In the genomic region with DNA sequence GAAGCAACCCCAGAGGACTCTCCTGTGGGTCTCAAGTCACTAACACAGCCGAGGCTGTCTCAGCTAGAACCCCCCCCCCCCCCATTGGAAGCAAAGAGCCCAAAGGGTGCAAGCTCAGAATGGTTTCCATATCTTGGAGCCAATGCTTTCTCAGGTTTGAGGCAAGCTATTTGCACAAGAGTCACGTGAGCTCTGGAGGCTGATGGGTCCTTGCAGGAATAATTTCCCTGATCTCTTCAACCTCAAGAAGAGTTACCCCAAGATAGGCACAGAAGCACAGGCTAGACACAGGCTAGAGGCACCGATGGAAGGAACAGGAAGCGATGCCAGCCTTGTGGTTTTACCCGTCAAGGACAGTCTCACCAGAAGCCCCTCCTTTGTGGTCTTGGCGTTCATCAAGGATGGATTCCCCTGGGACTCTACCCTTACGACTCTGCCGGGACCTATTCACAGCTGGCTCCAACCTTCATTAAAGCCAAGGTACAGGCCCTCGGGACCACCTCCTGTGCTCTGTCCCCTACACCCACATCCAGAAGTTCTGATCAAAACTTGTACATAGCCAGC, we compare ENCODE assay signal across 21 mouse cellular contexts. TPM values are rescaled to one million over a fixed set of nuclear protein-coding genes. Genes with fewer than 3 reads are reported as not detected.
DNase-seq lines count a peak whose midpoint lies in the region; ATAC-seq and TF ChIP-seq lines count a peak whose summit lies in the region.
"Had no signal": no experiment of that assay in that cellular context is flagged by ENCODE, and none has a peak within 500 bp of the region (broad histone marks: within the 10 kb centered on the region; RNA-seq: fewer than 3 reads in every experiment).

No protein-coding gene starts in this region.

- TF ChIP-seq POLR2A in cerebellum, adult 2 months (IDR thresholded peaks at IDR 0.05; ENCODE audit: borderline replicate concordance, insufficient read depth, low read length): no peak

- no peak overlapping the region for H3K27ac ChIP-seq in cerebellum, adult 2 months (ENCODE audit: insufficient read depth, low read length)
- H3K27ac ChIP-seq in neural tube, embryonic 11.5 days (ENCODE audit: low read depth, low read length): no peak overlapping the region
- H3K27ac ChIP-seq in midbrain, embryonic 15.5 days: no peak overlapping the region
- H3K27ac ChIP-seq: embryonic facial prominence, embryonic 10.5 days; forebrain, embryonic 13.5 days; heart, embryonic 15.5 days; hindbrain, embryonic 10.5 days; hindbrain, embryonic 14.5 days had no signal

- H3K4me2 ChIP-seq in neural tube, embryonic 11.5 days (ENCODE audit: low read depth): no peak overlapping the region
- no peak overlapping the region for H3K4me2 ChIP-seq in midbrain, embryonic 15.5 days
- H3K4me2 ChIP-seq: forebrain, embryonic 13.5 days; heart, embryonic 11.5 days; heart, embryonic 15.5 days; hindbrain, embryonic 14.5 days had no signal

- peaks cover 41% of the 10 kb centered on the region for H3K4me1 ChIP-seq in cerebellum, adult 2 months (ENCODE audit: control insufficient read depth, insufficient read depth, low read length)
- H3K4me1 ChIP-seq in neural tube, embryonic 11.5 days (ENCODE audit: control insufficient read depth, insufficient read depth, low read length): peaks cover 11% of the 10 kb centered on the region
- peaks cover 19% of the 10 kb centered on the region for H3K4me1 ChIP-seq in midbrain, embryonic 15.5 days

- ATAC-seq in neural tube, embryonic 11.5 days (ENCODE audit: insufficient read depth, low FRiP score, low TSS enrichment): no peak
- ATAC-seq in granulocyte monocyte progenitor cell, adult 5-6 weeks (replicated peaks; ENCODE audit: poor library complexity, severe bottlenecking): peak; percentile 16; the same call in 1 of the 2 replicates
- no peak for ATAC-seq in midbrain, embryonic 15.5 days (replicated peaks)
- ATAC-seq: CD4-positive, CD25-positive, alpha-beta regulatory T cell, adult 4 months; forebrain, embryonic 13.5 days; forebrain, postnatal 0 days had no signal

- H3K36me3 ChIP-seq in neural tube, embryonic 11.5 days (ENCODE audit: control insufficient read depth, insufficient read depth, low read length): no peaks in the 10 kb centered on the region
- no peaks in the 10 kb centered on the region; the same call in 1 of the 2 replicates for H3K36me3 ChIP-seq in midbrain, embryonic 15.5 days (replicated peaks)
- H3K36me3 ChIP-seq: embryonic facial prominence, embryonic 10.5 days; heart, embryonic 15.5 days had no signal

- no peak overlapping the region for H3K4me3 ChIP-seq in cerebellum, adult 2 months (replicated peaks; ENCODE audit: insufficient read depth, low read depth, low read length)
- no peak overlapping the region for H3K4me3 ChIP-seq in neural tube, embryonic 11.5 days (ENCODE audit: low read depth, low read length)
- no peak overlapping the region for H3K4me3 ChIP-seq in midbrain, embryonic 15.5 days
- H3K4me3 ChIP-seq: embryonic facial prominence, embryonic 10.5 days; forebrain, embryonic 13.5 days; heart, embryonic 15.5 days; hindbrain, embryonic 10.5 days had no signal

- H3K9me3 ChIP-seq in neural tube, embryonic 11.5 days (ENCODE audit: control insufficient read depth, low read length): no peaks in the 10 kb centered on the region
- no peaks in the 10 kb centered on the region for H3K9me3 ChIP-seq in midbrain, embryonic 15.5 days
- H3K9me3 ChIP-seq: embryonic facial prominence, embryonic 10.5 days; forebrain, embryonic 13.5 days; heart, embryonic 15.5 days; hindbrain, embryonic 10.5 days had no signal

- no peaks in the 10 kb centered on the region for H3K27me3 ChIP-seq in cerebellum, adult 2 months (ENCODE audit: control insufficient read depth, insufficient read depth, low read length)
- no peaks in the 10 kb centered on the region for H3K27me3 ChIP-seq in neural tube, embryonic 11.5 days (ENCODE audit: control insufficient read depth, insufficient read depth, low read length)
- H3K27me3 ChIP-seq in midbrain, embryonic 15.5 days (replicated peaks): no peaks in the 10 kb centered on the region
- H3K27me3 ChIP-seq: forebrain, embryonic 13.5 days had no signal

- H3K9ac ChIP-seq in neural tube, embryonic 11.5 days (ENCODE audit: low read length): no peak overlapping the region
- no peak overlapping the region for H3K9ac ChIP-seq in midbrain, embryonic 15.5 days
- H3K9ac ChIP-seq: forebrain, embryonic 13.5 days; forebrain, postnatal 0 days; heart, embryonic 15.5 days; hindbrain, embryonic 14.5 days had no signal

- TF ChIP-seq CTCF in cerebellum, adult 2 months (IDR thresholded peaks at IDR 0.05; ENCODE audit: borderline replicate concordance, insufficient read depth, low read depth, low read length): no peak

- 73% methylated on average over 9 of the region's 9 CpGs for WGBS in cerebellum, adult 2 months
- 81% methylated on average over 9 of the region's 9 CpGs for WGBS in neural tube, embryonic 11.5 days
- WGBS in midbrain, embryonic 15.5 days: 82% methylated on average over 9 of the region's 9 CpGs

- DNase-seq in cerebellum, adult 11-12 months: peak; percentile 48
- DNase-seq in cerebellum, adult 2 months: no peak
- peak; percentile 4 for DNase-seq in neural tube, embryonic 11.5 days (ENCODE audit: low spot score)
- no peak for DNase-seq in neural tube, embryonic 10.5 days (ENCODE audit: extremely low spot score, low spot score)
- DNase-seq in B cell, adult 2 months: peak; percentile 46 to 60
- DNase-seq in left cerebral cortex, adult 8-10 months (ENCODE audit: low spot score in 2 of 2): no peak
- DNase-seq: adrenal gland, adult 2 months; adrenal gland, postnatal 25 days; cerebellum, adult 8-10 months; forebrain, postnatal 0 days; gastrocnemius, postnatal 14 days; heart, postnatal 14 days had no signal

RNA-seq across cellular contexts. Expression of gene Pitpna, which starts 12.3 kb away (rescaled TPM):
- polyA plus RNA-seq in cerebellum, adult 2 months (2012; rRNA removed): 295 and 319 TPM in 2 replicates
- 90.5 TPM in 2 replicates for polyA plus RNA-seq in neural tube, embryonic 11.5 days (2014; fragmentation: Nextera tagmentation; extraction: Ambion mirVana)
- 141 and 143 TPM in 2 replicates for total RNA-seq in granulocyte monocyte progenitor cell, adult 5-6 weeks (2014; fragmentation: Nextera tagmentation)
- 58.0 and 74.5 TPM in 2 replicates for total RNA-seq in granulocyte monocyte progenitor cell, adult 5-6 weeks (2017)
- total RNA-seq in left cerebral cortex, adult 8-10 months (2022): 100 to 1,000 TPM; 300 to 319 (median 307) TPM
- 103 and 116 TPM in 2 replicates for polyA plus RNA-seq in midbrain, embryonic 15.5 days (2015; fragmentation: Nextera tagmentation; extraction: Ambion mirVana)

RNA-seq across cellular contexts. Expression of gene Slc43a2, which starts 44.1 kb away (rescaled TPM):
- 57.4 and 67.1 TPM in 2 replicates for polyA plus RNA-seq in cerebellum, adult 2 months (2012; rRNA removed)
- 5.6 and 6.6 TPM in 2 replicates for polyA plus RNA-seq in neural tube, embryonic 11.5 days (2014; fragmentation: Nextera tagmentation; extraction: Ambion mirVana)
- 12.7 and 20.1 TPM in 2 replicates for total RNA-seq in granulocyte monocyte progenitor cell, adult 5-6 weeks (2014; fragmentation: Nextera tagmentation)
- 6.2 and 7.3 TPM in 2 replicates for total RNA-seq in granulocyte monocyte progenitor cell, adult 5-6 weeks (2017)
- 10 to 100 TPM; 45.5 to 58.2 (median 52.2) TPM for total RNA-seq in left cerebral cortex, adult 8-10 months (2022)
- polyA plus RNA-seq in midbrain, embryonic 15.5 days (2015; fragmentation: Nextera tagmentation; extraction: Ambion mirVana): 17.7 and 20.2 TPM in 2 replicates

RNA-seq across cellular contexts. Expression of gene Inpp5k, which starts 55.1 kb away (rescaled TPM):
- polyA plus RNA-seq in cerebellum, adult 2 months (2012; rRNA removed): 81.3 and 87.4 TPM in 2 replicates
- 26.2 and 28.4 TPM in 2 replicates for polyA plus RNA-seq in neural tube, embryonic 11.5 days (2014; fragmentation: Nextera tagmentation; extraction: Ambion mirVana)
- 37.3 and 40.0 TPM in 2 replicates for total RNA-seq in granulocyte monocyte progenitor cell, adult 5-6 weeks (2014; fragmentation: Nextera tagmentation)
- 26.0 and 35.6 TPM in 2 replicates for total RNA-seq in granulocyte monocyte progenitor cell, adult 5-6 weeks (2017)
- total RNA-seq in left cerebral cortex, adult 8-10 months (2022): 10 to 100 TPM; 41.3 to 43.5 (median 42.5) TPM
- 45.1 and 47.0 TPM in 2 replicates for polyA plus RNA-seq in midbrain, embryonic 15.5 days (2015; fragmentation: Nextera tagmentation; extraction: Ambion mirVana)

Comparison
In these comparisons a context has a peak if more than half of its experiments do, and no peak if none do; other contexts are left out.
1. DNase-seq: peak in cerebellum, adult 11-12 months (single experiment), neural tube, embryonic 11.5 days (single experiment) and B cell, adult 2 months (2 of 2); none in cerebellum, adult 2 months (0 of 2), neural tube, embryonic 10.5 days (single experiment) and left cerebral cortex, adult 8-10 months (0 of 2).